8 mouse cellular contexts compared by ENCODE assay signal in the genomic region with DNA sequence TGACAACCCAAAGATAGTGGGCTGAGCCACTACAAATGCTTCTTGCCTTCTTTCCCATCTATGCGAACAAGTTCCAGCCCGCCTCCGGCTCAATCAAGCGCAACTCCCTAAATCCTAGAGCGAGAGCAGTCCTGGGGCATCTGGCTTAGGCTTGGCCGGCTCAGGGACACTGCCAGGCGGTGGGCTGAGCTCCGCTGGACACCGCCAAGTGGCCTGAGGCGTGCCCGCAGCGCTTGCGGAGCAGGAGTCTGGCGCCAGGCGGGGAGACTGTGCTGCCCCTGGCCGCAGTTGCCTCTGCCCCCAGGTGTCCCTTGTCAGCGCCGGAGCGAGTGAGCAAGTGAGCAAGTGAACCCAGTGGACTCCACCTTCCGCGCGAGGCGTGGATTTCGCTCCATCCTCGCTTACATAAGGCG. TPM values are rescaled to one million over a fixed set of nuclear protein-coding genes. Genes with fewer than 3 reads are reported as not detected.
DNase-seq lines count a peak whose midpoint lies in the region; ATAC-seq and TF ChIP-seq lines count a peak whose summit lies in the region.

No protein-coding gene starts in this region.

- no peaks in the 10 kb centered on the region for H3K9me3 ChIP-seq in intestine, postnatal 0 days (ENCODE audit: control insufficient read depth)
- H3K9me3 ChIP-seq in limb, embryonic 12.5 days = no peaks in the 10 kb centered on the region
- H3K9me3 ChIP-seq in midbrain, embryonic 14.5 days (ENCODE audit: control insufficient read depth, low read length) = no peaks in the 10 kb centered on the region

- H3K36me3 ChIP-seq in intestine, postnatal 0 days (ENCODE audit: control insufficient read depth, insufficient read depth) = no peaks in the 10 kb centered on the region
- no peaks in the 10 kb centered on the region for H3K36me3 ChIP-seq in limb, embryonic 12.5 days
- H3K36me3 ChIP-seq in midbrain, embryonic 14.5 days (ENCODE audit: control insufficient read depth, insufficient read depth, low read length) = no peaks in the 10 kb centered on the region

- no peak overlapping the region for H3K9ac ChIP-seq in intestine, postnatal 0 days (ENCODE audit: low read depth, low read length)
- H3K9ac ChIP-seq in limb, embryonic 12.5 days (replicated peaks) = peak overlapping the region; percentile 89
- H3K9ac ChIP-seq in midbrain, embryonic 14.5 days (replicated peaks; ENCODE audit: low read length) = peak overlapping the region; percentile 84

- no peak for TF ChIP-seq CTCF in cortical plate, adult 2 months (IDR thresholded peaks at IDR 0.05; ENCODE audit: extremely low read depth, insufficient read depth, low read length)
- peak; percentile 21 for TF ChIP-seq CTCF in intestine, postnatal 0 days (IDR thresholded peaks at IDR 0.05; ENCODE audit: low read depth)

- H3K27ac ChIP-seq in cortical plate, adult 2 months (ENCODE audit: insufficient read depth, low read length) = peak overlapping the region; percentile 99
- H3K27ac ChIP-seq in intestine, postnatal 0 days (ENCODE audit: low read depth, low read length) = no peak overlapping the region
- H3K27ac ChIP-seq in limb, embryonic 12.5 days = peak overlapping the region; percentile 97
- peak overlapping the region; percentile 94 for H3K27ac ChIP-seq in midbrain, embryonic 14.5 days (replicated peaks; ENCODE audit: low read depth, low read length)

- peaks cover 4% of the 10 kb centered on the region; the same call in 1 of the 2 replicates for H3K4me1 ChIP-seq in cortical plate, adult 2 months (ENCODE audit: control insufficient read depth, insufficient read depth, low read length)
- H3K4me1 ChIP-seq in intestine, postnatal 0 days (replicated peaks; ENCODE audit: control insufficient read depth, insufficient read depth, low read length) = no peaks in the 10 kb centered on the region
- H3K4me1 ChIP-seq in limb, embryonic 12.5 days (replicated peaks) = peaks cover 27% of the 10 kb centered on the region
- peaks cover 15% of the 10 kb centered on the region; the same call in 1 of the 2 replicates for H3K4me1 ChIP-seq in midbrain, embryonic 14.5 days (ENCODE audit: control insufficient read depth, insufficient read depth, low read length)

- peaks cover 19% of the 10 kb centered on the region for H3K27me3 ChIP-seq in intestine, postnatal 0 days (replicated peaks; ENCODE audit: control insufficient read depth, insufficient read depth, low read length)
- H3K27me3 ChIP-seq in limb, embryonic 12.5 days = peaks cover 17% of the 10 kb centered on the region; the same call in 1 of the 2 replicates
- 0 out of 2 replicates have a peak, but pooled peaks cover 3% of the 10 kb centered on the region for H3K27me3 ChIP-seq in midbrain, embryonic 14.5 days (ENCODE audit: control insufficient read depth, insufficient read depth, low read length)

- WGBS in intestine, postnatal 0 days = under 1% methylated on average over 26 of the region's 26 CpGs
- under 1% methylated on average over 26 of the region's 26 CpGs for WGBS in limb, embryonic 12.5 days
- whole genome bisulfite sequencing in midbrain, embryonic 14.5 days = under 1% methylated on average over 26 of the region's 26 CpGs

- H3K4me2 ChIP-seq in intestine, postnatal 0 days (replicated peaks; ENCODE audit: low read depth) = peak overlapping the region; percentile 79
- peak overlapping the region; percentile 89 for H3K4me2 ChIP-seq in limb, embryonic 12.5 days
- peak overlapping the region; percentile 86 for H3K4me2 ChIP-seq in midbrain, embryonic 14.5 days (ENCODE audit: low read length)

- peak overlapping the region; percentile 86 for H3K4me3 ChIP-seq in cortical plate, adult 2 months (ENCODE audit: insufficient read depth, low read length)
- peak overlapping the region; percentile 63 for H3K4me3 ChIP-seq in intestine, postnatal 0 days (ENCODE audit: low read depth, low read length)
- H3K4me3 ChIP-seq in limb, embryonic 12.5 days (replicated peaks) = peak overlapping the region; percentile 77
- peak overlapping the region; percentile 78 for H3K4me3 ChIP-seq in midbrain, embryonic 14.5 days (replicated peaks; ENCODE audit: low read depth, low read length)

- peak; percentile 32 for TF ChIP-seq POLR2A in cortical plate, adult 2 months (IDR thresholded peaks at IDR 0.05; ENCODE audit: extremely low read depth, insufficient read depth, low read length)

- peak; percentile 7 to 12 for DNase-seq in lung, adult 18-20 months
- DNase-seq in lung, postnatal 25 days (ENCODE audit: low spot score) = no peak
- DNase-seq in heart, adult 11 months = peak; percentile 94
- peak; percentile 82 for DNase-seq in midbrain, embryonic 14.5 days
- peak; percentile 39 for DNase-seq in urinary bladder, postnatal 25 days (ENCODE audit: low spot score)

- peak; percentile 41; the same call in 1 of the 2 replicates for ATAC-seq in intestine, postnatal 0 days
- peak; percentile 32 for ATAC-seq in limb, embryonic 12.5 days (ENCODE audit: insufficient number of reproducible peaks, insufficient read depth, low FRiP score, low TSS enrichment, low read depth)
- ATAC-seq in midbrain, embryonic 14.5 days (ENCODE audit: low FRiP score, low TSS enrichment) = peak; percentile 66

RNA-seq across cellular contexts. Expression of a gene that starts 0.3 kb away (rescaled TPM):
- 9.4 and 9.6 TPM in 2 replicates for polyA plus RNA-seq in cortical plate, adult 2 months (2012; rRNA removed)
- 1.6 and 2.1 TPM in 2 replicates for polyA plus RNA-seq in intestine, postnatal 0 days (2015; fragmentation: Nextera tagmentation; extraction: Ambion mirVana)
- polyA plus RNA-seq in limb, embryonic 12.5 days (2016; fragmentation: Nextera tagmentation; extraction: Ambion mirVana) = 19.6 and 23.7 TPM in 2 replicates
- polyA plus RNA-seq in midbrain, embryonic 14.5 days (2014; fragmentation: Nextera tagmentation; extraction: Ambion mirVana) = 15.1 and 18.1 TPM in 2 replicates
